Mouse (Mus musculus): Measurements from ENCODE around the gene 1700019D03Rik. TPM values are rescaled to one million over a fixed set of nuclear protein-coding genes. Genes with fewer than 3 reads are reported as not detected.
A peak's percentile ranks its signal among the peaks of the same experiment; 100 is the strongest.

Gene 1700019D03Rik
- polyA plus RNA-seq, 1 experiment, result 4.7 TPM

DNA sequence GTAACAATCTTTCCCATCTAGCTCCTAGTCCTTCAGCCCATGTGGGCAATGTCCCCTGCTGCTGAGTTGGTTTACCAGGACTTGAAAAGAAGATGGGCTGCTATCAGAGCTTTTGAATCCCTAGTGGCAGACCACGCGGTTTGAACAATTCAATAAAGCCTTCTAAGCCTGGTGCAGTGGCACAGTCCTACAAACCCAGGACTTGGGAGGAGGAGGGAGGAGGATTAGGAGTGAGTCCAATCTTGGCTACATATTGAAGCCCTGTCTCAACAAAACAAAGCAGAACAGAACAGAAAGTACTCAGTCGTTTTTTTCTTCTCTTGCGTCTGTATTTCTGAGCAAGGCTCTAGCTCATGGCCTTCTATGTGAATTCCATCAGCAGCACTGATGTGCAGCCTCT lies 63.2 kb downstream of the 1700019D03Rik start:
- peaks cover 8% of the 10 kb centered on the region for H3K4me1 ChIP-seq (replicated peaks; ENCODE audit: control insufficient read depth, insufficient read depth, low read length)
- H3K36me3 ChIP-seq (ENCODE audit: control insufficient read depth, insufficient read depth, low read length), result no peaks in the 10 kb centered on the region
- TF ChIP-seq POLR2A (IDR thresholded peaks at IDR 0.05; ENCODE audit: control insufficient read depth, extremely low read depth, insufficient read depth, low read length, poor library complexity) (no peak), CTCF (IDR thresholded peaks at IDR 0.05; ENCODE audit: borderline replicate concordance, control insufficient read depth, extremely low read depth, insufficient read depth, low read length, poor library complexity) (no peak)
- no peak overlapping the region for H3K4me3 ChIP-seq (ENCODE audit: control insufficient read depth, insufficient read depth, low read length)
- no peak for DNase-seq
- no peaks in the 10 kb centered on the region; the same call in 1 of the 2 replicates for H3K27me3 ChIP-seq (ENCODE audit: control insufficient read depth, insufficient read depth, low read length)
- WGBS, result 86% methylated on average over 4 of the region's 4 CpGs
- no peak overlapping the region for H3K27ac ChIP-seq (ENCODE audit: control insufficient read depth, insufficient read depth, low read length)

DNA sequence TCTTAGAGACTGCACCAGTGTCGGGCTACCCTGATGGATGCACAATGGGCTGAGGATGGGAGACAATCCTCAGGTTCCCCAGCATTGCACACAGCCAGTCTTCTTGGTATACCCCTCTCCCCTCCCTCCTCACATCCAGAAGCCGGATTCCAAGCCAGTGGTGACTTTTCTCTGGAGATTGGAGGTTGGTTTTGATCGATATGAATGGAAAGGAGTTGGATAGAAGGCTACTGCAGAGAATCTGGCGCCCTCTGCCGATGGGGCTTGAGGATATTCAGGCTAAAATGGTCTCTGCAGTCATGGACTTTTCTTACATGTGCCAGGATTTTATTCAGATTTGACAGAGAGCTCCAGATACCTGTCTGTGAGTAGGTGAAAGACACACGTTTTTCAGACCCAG lies 64.9 kb downstream of the 1700019D03Rik start:
- Histone ChIP-seq H3K36me3 (ENCODE audit: control insufficient read depth, insufficient read depth, low read length) (no peaks in the 10 kb centered on the region), H3K4me3 (ENCODE audit: control insufficient read depth, insufficient read depth, low read length) (no peak overlapping the region), H3K4me1 (replicated peaks; ENCODE audit: control insufficient read depth, insufficient read depth, low read length) (peaks cover 8% of the 10 kb centered on the region), H3K27ac (ENCODE audit: control insufficient read depth, insufficient read depth, low read length) (no peak overlapping the region), H3K27me3 (ENCODE audit: control insufficient read depth, insufficient read depth, low read length) (no peaks in the 10 kb centered on the region; the same call in 1 of the 2 replicates)
- DNase-seq, result peak; percentile 54
- 30% methylated on average over 6 of the region's 6 CpGs for WGBS
- TF ChIP-seq POLR2A (IDR thresholded peaks at IDR 0.05; ENCODE audit: control insufficient read depth, extremely low read depth, insufficient read depth, low read length, poor library complexity) (no peak), CTCF (IDR thresholded peaks at IDR 0.05; ENCODE audit: borderline replicate concordance, control insufficient read depth, extremely low read depth, insufficient read depth, low read length, poor library complexity) (no peak)

DNA sequence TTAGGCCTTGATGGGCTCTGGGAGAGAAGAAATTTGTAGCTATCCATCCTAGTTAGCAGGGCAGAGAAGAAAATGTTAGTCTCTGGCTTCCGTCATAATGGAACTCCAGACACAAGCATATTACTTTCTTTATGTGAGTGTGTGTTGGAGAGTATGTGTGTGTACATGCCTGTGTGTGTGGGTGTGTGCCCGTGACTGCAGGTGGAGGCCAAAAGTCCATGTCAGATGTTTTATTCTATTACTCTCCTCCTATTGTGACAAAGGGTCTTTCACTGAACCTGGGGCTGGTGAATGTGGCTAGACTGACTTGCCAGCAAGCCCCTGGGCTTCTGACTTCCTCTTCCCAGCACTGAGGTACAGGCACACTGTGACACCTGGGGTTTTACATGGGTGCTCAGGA lies 65.5 kb downstream of the 1700019D03Rik start:
- H3K4me3 ChIP-seq (ENCODE audit: control insufficient read depth, insufficient read depth, low read length), result no peak overlapping the region
- TF ChIP-seq POLR2A (IDR thresholded peaks at IDR 0.05; ENCODE audit: control insufficient read depth, extremely low read depth, insufficient read depth, low read length, poor library complexity) (no peak), CTCF (IDR thresholded peaks at IDR 0.05; ENCODE audit: borderline replicate concordance, control insufficient read depth, extremely low read depth, insufficient read depth, low read length, poor library complexity) (no peak)
- peaks cover 8% of the 10 kb centered on the region for H3K4me1 ChIP-seq (replicated peaks; ENCODE audit: control insufficient read depth, insufficient read depth, low read length)
- H3K27me3 ChIP-seq (ENCODE audit: control insufficient read depth, insufficient read depth, low read length), result no peaks in the 10 kb centered on the region; the same call in 1 of the 2 replicates
- H3K36me3 ChIP-seq (ENCODE audit: control insufficient read depth, insufficient read depth, low read length), result no peaks in the 10 kb centered on the region
- WGBS, result 91% methylated on average over 2 of the region's 2 CpGs
- H3K27ac ChIP-seq (ENCODE audit: control insufficient read depth, insufficient read depth, low read length), result no peak overlapping the region
- no peak for DNase-seq

DNA sequence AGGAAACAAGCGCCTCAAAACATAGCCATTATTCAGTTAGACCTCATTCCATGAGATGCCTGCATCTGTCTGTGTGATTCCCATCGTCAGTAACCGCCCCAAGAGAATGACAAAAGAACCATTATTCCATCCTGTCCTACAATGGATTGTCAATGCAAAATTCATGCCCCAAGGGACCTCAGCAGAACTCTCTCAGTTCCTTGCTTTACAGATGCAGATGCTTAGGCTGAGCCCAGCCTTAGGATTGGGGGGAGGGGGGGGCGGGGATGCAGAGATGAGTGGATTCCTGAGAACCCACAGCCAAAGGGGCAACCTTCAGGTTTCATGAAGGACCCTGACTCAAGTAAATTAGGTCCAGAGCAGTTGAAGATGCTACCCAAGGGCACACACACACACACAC lies 66.4 kb downstream of the 1700019D03Rik start:
- Histone ChIP-seq H3K4me3 (ENCODE audit: control insufficient read depth, insufficient read depth, low read length) (no peak overlapping the region), H3K4me1 (replicated peaks; ENCODE audit: control insufficient read depth, insufficient read depth, low read length) (peaks cover 8% of the 10 kb centered on the region), H3K27ac (ENCODE audit: control insufficient read depth, insufficient read depth, low read length) (no peak overlapping the region), H3K36me3 (ENCODE audit: control insufficient read depth, insufficient read depth, low read length) (no peaks in the 10 kb centered on the region), H3K27me3 (ENCODE audit: control insufficient read depth, insufficient read depth, low read length) (no peaks in the 10 kb centered on the region; the same call in 1 of the 2 replicates)
- WGBS, result 88% methylated on average over 4 of the region's 4 CpGs
- TF ChIP-seq POLR2A (IDR thresholded peaks at IDR 0.05; ENCODE audit: control insufficient read depth, extremely low read depth, insufficient read depth, low read length, poor library complexity) (no peak), CTCF (IDR thresholded peaks at IDR 0.05; ENCODE audit: borderline replicate concordance, control insufficient read depth, extremely low read depth, insufficient read depth, low read length, poor library complexity) (no peak)
- DNase-seq, result no peak

DNA sequence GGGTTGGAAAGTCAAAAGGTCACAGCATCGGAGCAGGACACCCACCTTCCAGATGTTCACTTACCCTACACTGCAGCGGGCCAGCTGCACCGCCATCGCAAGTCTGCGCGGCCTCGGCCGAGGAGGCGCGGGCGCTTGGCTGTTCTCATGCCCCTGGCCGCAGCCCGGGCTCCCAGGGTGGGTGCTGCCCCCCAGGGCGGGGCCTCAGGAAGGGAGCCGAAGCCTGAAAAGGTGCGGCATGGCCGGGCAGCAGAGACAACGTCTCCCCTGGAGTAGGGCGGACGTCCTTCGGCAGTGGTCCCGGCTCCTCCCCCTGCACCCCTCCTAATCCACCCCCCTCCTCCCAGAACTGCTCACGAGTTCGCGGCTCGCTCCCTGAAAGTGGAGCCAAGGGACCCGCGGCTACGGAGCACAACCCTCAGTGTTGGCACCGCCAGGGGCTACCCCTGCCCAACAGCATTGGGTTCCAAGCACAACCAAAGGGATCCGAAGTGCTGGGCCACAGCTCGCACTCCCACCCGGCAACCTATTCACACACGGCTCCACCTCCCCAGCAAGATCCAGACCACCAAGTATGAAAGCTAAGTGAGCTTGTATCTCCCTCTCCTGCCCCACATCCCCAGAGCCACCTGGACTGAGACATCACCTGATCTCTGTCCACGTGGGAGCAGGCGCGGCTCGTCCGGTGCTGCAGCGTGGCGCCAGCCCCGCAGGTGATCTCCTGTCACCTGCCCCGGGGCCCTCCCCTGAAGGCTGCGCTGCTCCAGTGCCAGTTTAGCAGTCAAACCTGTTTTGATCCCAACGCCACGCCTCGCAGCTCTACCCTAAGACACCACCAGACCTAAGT lies 67.2 kb downstream of the 1700019D03Rik start:
- Histone ChIP-seq H3K4me1 (replicated peaks; ENCODE audit: control insufficient read depth, insufficient read depth, low read length) (peaks cover 8% of the 10 kb centered on the region), H3K27ac (ENCODE audit: control insufficient read depth, insufficient read depth, low read length) (no peak overlapping the region), H3K4me3 (ENCODE audit: control insufficient read depth, insufficient read depth, low read length) (peak overlapping the region; percentile 46), H3K36me3 (ENCODE audit: control insufficient read depth, insufficient read depth, low read length) (no peaks in the 10 kb centered on the region), H3K27me3 (ENCODE audit: control insufficient read depth, insufficient read depth, low read length) (no peaks in the 10 kb centered on the region; the same call in 1 of the 2 replicates)
- peak; percentile 31 for DNase-seq
- WGBS, result 3% methylated on average over 47 of the region's 47 CpGs
- no peak for TF ChIP-seq CTCF (IDR thresholded peaks at IDR 0.05; ENCODE audit: borderline replicate concordance, control insufficient read depth, extremely low read depth, insufficient read depth, low read length, poor library complexity)
- no peak for TF ChIP-seq POLR2A (IDR thresholded peaks at IDR 0.05; ENCODE audit: control insufficient read depth, extremely low read depth, insufficient read depth, low read length, poor library complexity)

DNA sequence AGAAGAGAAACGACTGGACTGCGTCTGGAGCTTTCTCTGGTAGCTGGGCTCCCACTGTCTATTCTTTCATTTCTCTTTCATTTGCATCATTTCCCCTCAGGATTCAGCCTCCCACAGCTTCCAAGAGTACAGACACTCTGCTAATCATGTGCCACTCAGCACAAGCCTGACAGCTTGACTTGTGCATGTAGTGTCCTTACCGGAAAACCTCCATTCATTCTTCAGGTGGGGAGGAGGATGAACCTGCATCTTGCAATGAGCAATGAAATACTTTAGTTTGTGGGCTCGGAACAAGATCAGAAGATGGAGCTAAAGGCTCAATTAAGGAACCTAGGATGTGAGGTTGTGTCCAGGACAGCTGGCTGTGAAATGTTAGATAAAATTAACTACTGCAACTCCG lies 67.8 kb downstream of the 1700019D03Rik start:
- Histone ChIP-seq H3K27ac (ENCODE audit: control insufficient read depth, insufficient read depth, low read length) (no peak overlapping the region), H3K4me1 (replicated peaks; ENCODE audit: control insufficient read depth, insufficient read depth, low read length) (peaks cover 8% of the 10 kb centered on the region), H3K36me3 (ENCODE audit: control insufficient read depth, insufficient read depth, low read length) (no peaks in the 10 kb centered on the region), H3K4me3 (ENCODE audit: control insufficient read depth, insufficient read depth, low read length) (peak overlapping the region; percentile 46), H3K27me3 (ENCODE audit: control insufficient read depth, insufficient read depth, low read length) (no peaks in the 10 kb centered on the region; the same call in 1 of the 2 replicates)
- DNase-seq, result no peak
- TF ChIP-seq CTCF (IDR thresholded peaks at IDR 0.05; ENCODE audit: borderline replicate concordance, control insufficient read depth, extremely low read depth, insufficient read depth, low read length, poor library complexity) (no peak), POLR2A (IDR thresholded peaks at IDR 0.05; ENCODE audit: control insufficient read depth, extremely low read depth, insufficient read depth, low read length, poor library complexity) (no peak)
- WGBS, result 17% methylated on average over 5 of the region's 5 CpGs

Measured in thymus, adult 2 months (tissue).